Mouse (Mus musculus): ENCODE measurements around the gene Cntnap5a. TPM values are rescaled to one million over a fixed set of nuclear protein-coding genes. Genes with fewer than 3 reads are reported as not detected.
"Not testable (repeated sequence)": the region's sequence is repeated elsewhere in the genome, so short reads cannot be mapped to it uniquely, and the experiment has no call there.

Gene Cntnap5a
- polyA plus RNA-seq, 1 experiment from 2014 or later: not detected

DNA sequence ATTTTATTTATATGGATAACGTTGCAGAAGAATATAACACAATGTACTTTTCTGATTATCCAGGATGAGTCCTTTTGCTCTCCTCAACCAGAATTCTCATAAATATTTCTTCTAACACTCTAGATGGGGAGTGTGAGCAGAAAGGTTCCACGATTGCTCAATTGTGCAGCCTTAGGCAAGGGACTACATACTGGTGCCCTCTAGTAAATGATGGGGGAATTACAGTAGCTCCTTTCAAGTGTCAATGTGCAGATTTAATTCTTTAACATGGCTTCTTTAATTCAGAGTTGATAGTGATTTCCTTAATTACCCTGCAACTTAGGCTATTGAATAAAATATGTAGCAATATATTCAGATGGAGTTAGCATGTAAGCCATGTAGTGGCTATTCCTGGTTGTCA is 442.5 kb downstream of the Cntnap5a start:
- H3K4me3 ChIP-seq (ENCODE audit: low read depth, low read length): no peak overlapping the region
- 48% methylated on average over 2 of the region's 2 CpGs for WGBS (ENCODE audit: insufficient replicate concordance)
- H3K27ac ChIP-seq (ENCODE audit: low read length): no peak overlapping the region
- H3K9ac ChIP-seq (ENCODE audit: low read depth, low read length): no peak overlapping the region
- no peaks in the 10 kb centered on the region for H3K36me3 ChIP-seq (ENCODE audit: control insufficient read depth, insufficient read depth)
- ATAC-seq (ENCODE audit: low read depth): no peak
- no peak overlapping the region for H3K4me2 ChIP-seq (ENCODE audit: low read depth, low read length)
- no peaks in the 10 kb centered on the region for H3K4me1 ChIP-seq (ENCODE audit: control insufficient read depth, low read depth, low read length)
- no peaks in the 10 kb centered on the region for H3K27me3 ChIP-seq (ENCODE audit: control insufficient read depth, insufficient read depth, low read depth, low read length)
- no peaks in the 10 kb centered on the region for H3K9me3 ChIP-seq (replicated peaks; ENCODE audit: control insufficient read depth, low read length)

DNA sequence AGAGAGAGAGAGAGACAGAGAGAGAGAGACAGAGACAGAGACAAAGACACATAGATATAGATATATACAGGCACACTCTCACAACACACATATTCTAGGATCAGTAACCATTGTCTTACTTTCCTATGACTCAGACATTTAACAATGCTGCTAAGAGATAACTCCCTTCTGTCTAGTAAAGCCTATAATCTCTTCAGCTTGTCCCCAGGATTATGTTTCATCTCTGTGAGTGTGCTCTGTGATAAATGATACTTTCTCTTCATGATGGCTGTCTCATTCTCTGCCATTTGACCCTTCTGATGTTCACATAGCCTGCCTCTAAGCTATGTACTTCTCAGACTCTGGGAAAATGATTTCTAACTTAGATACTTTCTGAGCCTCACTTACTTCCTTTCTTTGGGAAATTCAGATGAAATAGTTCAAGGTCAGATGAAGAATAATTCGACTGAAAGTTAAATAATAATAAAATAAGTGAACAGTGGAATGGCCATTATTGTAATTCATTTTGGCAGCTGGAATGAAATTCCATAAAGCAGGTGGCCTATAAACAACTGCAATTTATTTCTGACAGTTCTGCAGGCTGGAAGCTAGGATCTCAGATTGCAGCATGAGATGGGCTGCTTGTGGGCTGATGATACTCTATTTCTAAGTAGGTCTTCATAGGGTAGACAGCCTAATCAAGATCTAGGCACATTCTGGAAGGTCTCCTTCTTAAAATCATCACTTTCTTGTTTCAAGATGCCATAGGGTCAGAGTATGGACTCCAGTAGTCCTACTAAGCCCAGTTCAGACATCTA is 444.1 kb downstream of the Cntnap5a start:
- ATAC-seq (ENCODE audit: low read depth): no peak
- Histone ChIP-seq H3K4me1 (ENCODE audit: control insufficient read depth, low read depth, low read length) (no peaks in the 10 kb centered on the region), H3K27ac (ENCODE audit: low read length) (no peak overlapping the region), H3K36me3 (ENCODE audit: control insufficient read depth, insufficient read depth) (no peaks in the 10 kb centered on the region), H3K27me3 (ENCODE audit: control insufficient read depth, insufficient read depth, low read depth, low read length) (no peaks in the 10 kb centered on the region), H3K4me2 (ENCODE audit: low read depth, low read length) (no peak overlapping the region), H3K9me3 (replicated peaks; ENCODE audit: control insufficient read depth, low read length) (no peaks in the 10 kb centered on the region), H3K4me3 (ENCODE audit: low read depth, low read length) (no peak overlapping the region), H3K9ac (ENCODE audit: low read depth, low read length) (no peak overlapping the region)
- WGBS (ENCODE audit: insufficient replicate concordance): 32% methylated on average over 1 of the region's 1 CpGs

DNA sequence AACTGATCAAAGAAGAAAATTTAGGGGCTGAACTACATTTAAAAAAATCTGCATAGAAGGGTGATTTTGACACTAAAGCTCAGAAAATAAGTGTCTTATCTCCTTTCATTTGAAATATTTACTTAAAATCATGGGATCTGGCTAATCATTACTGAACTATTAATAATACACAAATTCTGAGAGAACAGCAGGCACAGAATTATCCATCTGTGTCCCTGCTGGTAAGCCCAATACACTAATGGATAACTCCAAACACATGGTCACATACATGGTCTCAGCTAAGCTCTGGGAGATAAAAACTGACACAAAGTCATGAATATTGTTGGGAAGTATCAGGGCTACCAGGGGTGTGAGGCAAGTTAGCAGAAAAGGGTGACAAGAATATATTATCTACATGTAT is 447.9 kb downstream of the Cntnap5a start:
- H3K4me2 ChIP-seq (ENCODE audit: low read depth, low read length): no peak overlapping the region
- no peak overlapping the region for H3K4me3 ChIP-seq (ENCODE audit: low read depth, low read length)
- no peaks in the 10 kb centered on the region for H3K27me3 ChIP-seq (ENCODE audit: control insufficient read depth, insufficient read depth, low read depth, low read length)
- H3K36me3 ChIP-seq (ENCODE audit: control insufficient read depth, insufficient read depth): no peaks in the 10 kb centered on the region
- H3K9ac ChIP-seq (ENCODE audit: low read depth, low read length): no peak overlapping the region
- no peaks in the 10 kb centered on the region for H3K9me3 ChIP-seq (replicated peaks; ENCODE audit: control insufficient read depth, low read length)
- no peak for ATAC-seq (ENCODE audit: low read depth)
- H3K27ac ChIP-seq (ENCODE audit: low read length): no peak overlapping the region
- H3K4me1 ChIP-seq (ENCODE audit: control insufficient read depth, low read depth, low read length): no peaks in the 10 kb centered on the region

DNA sequence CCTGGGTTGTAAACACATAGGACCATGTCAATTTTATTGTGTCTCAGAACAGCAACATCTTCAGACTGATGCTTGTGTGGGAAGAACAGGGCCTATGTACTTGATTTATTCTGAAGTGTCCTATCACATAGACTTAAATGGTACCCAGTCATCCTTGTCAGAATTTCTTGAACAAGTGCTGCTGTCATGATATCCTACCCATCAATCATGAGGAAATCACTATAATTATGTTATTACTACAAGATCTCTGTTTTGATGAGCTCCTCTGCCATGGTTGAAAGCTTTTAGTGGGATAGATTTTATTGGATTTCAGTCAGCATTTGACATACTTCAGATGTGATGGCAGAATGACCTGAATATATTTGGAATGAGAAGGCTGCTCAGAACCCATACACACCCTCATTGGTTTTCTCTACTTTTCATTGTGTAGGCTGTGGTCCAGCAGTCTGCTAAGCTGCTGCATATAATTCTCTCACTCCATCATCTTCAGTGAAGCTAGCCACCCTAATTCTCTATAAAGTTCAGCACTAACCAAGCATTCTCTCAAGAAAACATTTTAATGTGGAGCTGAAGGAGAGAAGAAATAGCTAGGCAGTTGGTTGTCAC is 465.3 kb downstream of the Cntnap5a start:
- ATAC-seq (ENCODE audit: low read depth): no peak
- H3K4me2 ChIP-seq (ENCODE audit: low read depth, low read length): no peak overlapping the region
- H3K4me3 ChIP-seq (ENCODE audit: low read depth, low read length): no peak overlapping the region
- H3K27me3 ChIP-seq (ENCODE audit: control insufficient read depth, insufficient read depth, low read depth, low read length): no peaks in the 10 kb centered on the region
- H3K9me3 ChIP-seq (replicated peaks; ENCODE audit: control insufficient read depth, low read length): no peaks in the 10 kb centered on the region
- no peaks in the 10 kb centered on the region for H3K4me1 ChIP-seq (ENCODE audit: control insufficient read depth, low read depth, low read length)
- no peak overlapping the region for H3K9ac ChIP-seq (ENCODE audit: low read depth, low read length)
- no peak overlapping the region for H3K27ac ChIP-seq (ENCODE audit: low read length)
- H3K36me3 ChIP-seq (ENCODE audit: control insufficient read depth, insufficient read depth): no peaks in the 10 kb centered on the region

DNA sequence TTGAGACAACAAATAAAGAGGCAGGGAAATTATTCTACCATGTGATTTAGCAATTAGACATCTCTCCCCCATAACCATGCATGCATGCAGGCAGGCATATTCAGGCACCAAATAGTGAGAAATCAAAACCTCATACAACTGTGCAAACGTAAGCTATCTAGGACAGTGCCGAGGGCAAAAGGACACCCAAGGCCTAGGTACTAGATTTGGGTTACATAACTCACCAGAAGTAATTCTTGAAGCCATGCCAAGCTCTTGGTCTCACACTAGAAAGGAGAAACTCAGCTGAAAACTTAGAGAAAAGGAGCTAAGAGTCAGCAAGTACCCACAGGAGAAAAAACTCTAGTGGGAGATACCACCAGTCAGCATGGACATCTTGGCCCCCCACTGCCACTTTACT is 499.9 kb downstream of the Cntnap5a start:
- no peaks in the 10 kb centered on the region for H3K9me3 ChIP-seq (replicated peaks; ENCODE audit: control insufficient read depth, low read length)
- no peak overlapping the region for H3K27ac ChIP-seq (ENCODE audit: low read length)
- no peaks in the 10 kb centered on the region for H3K4me1 ChIP-seq (ENCODE audit: control insufficient read depth, low read depth, low read length)
- no peak overlapping the region for H3K4me2 ChIP-seq (ENCODE audit: low read depth, low read length)
- no peaks in the 10 kb centered on the region for H3K36me3 ChIP-seq (ENCODE audit: control insufficient read depth, insufficient read depth)
- no peak for ATAC-seq (ENCODE audit: low read depth)
- WGBS (ENCODE audit: insufficient replicate concordance): 64% methylated on average over 2 of the region's 2 CpGs
- H3K9ac ChIP-seq (ENCODE audit: low read depth, low read length): no peak overlapping the region
- no peak overlapping the region for H3K4me3 ChIP-seq (ENCODE audit: low read depth, low read length)
- H3K27me3 ChIP-seq (ENCODE audit: control insufficient read depth, insufficient read depth, low read depth, low read length): no peaks in the 10 kb centered on the region

DNA sequence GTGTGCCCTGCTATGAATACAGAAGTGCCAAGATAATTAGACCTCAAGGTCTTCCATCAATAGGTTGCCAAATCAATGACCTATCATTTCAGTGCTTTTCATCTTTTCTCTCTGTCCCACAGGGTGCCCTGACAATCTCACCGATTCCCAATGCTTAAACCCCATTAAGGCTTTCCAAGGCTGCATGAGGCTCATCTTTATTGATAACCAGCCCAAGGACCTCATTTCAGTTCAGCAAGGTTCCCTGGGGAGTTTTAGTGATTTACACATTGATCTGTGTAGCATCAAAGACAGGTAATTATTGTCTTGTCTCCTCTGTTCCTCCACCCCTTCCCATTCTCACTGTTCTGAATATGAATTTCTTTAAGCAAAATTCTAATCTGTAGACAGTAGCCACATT is 503.6 kb downstream of the Cntnap5a start:
- H3K4me2 ChIP-seq (ENCODE audit: low read depth, low read length); H3K9me3 ChIP-seq (replicated peaks; ENCODE audit: control insufficient read depth, low read length); H3K4me3 ChIP-seq (ENCODE audit: low read depth, low read length); H3K27me3 ChIP-seq (ENCODE audit: control insufficient read depth, insufficient read depth, low read depth, low read length); H3K36me3 ChIP-seq (ENCODE audit: control insufficient read depth, insufficient read depth); H3K4me1 ChIP-seq (ENCODE audit: control insufficient read depth, low read depth, low read length); H3K9ac ChIP-seq (ENCODE audit: low read depth, low read length); H3K27ac ChIP-seq (ENCODE audit: low read length); ATAC-seq (ENCODE audit: low read depth): not testable (repeated sequence)
- 67% methylated on average over 1 of the region's 1 CpGs for whole genome bisulfite sequencing (ENCODE audit: insufficient replicate concordance)

DNA sequence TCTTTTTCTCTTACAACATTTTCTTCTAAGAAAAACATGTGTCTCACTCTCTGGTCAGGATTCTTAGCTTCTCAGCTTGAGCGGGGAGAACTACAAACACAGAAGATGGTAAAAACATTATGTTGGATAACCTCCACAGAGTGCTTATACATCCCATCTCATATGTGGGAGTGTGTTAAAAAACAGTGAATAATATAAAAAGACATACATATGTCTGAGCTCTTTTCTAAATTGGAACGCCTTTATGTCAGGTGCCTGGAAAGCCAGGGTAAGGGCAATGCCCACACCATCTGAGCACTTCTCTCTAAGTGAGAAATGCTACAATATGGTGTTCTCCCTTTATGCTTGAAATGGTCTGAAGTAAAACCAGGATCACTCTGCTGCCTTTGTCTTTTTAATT is 507.7 kb downstream of the Cntnap5a start:
- WGBS (ENCODE audit: insufficient replicate concordance): 62% methylated on average over 2 of the region's 2 CpGs
- Histone ChIP-seq H3K27me3 (ENCODE audit: control insufficient read depth, insufficient read depth, low read depth, low read length) (no peaks in the 10 kb centered on the region), H3K9ac (ENCODE audit: low read depth, low read length) (no peak overlapping the region), H3K4me3 (ENCODE audit: low read depth, low read length) (no peak overlapping the region), H3K9me3 (replicated peaks; ENCODE audit: control insufficient read depth, low read length) (no peaks in the 10 kb centered on the region), H3K4me2 (ENCODE audit: low read depth, low read length) (no peak overlapping the region), H3K4me1 (ENCODE audit: control insufficient read depth, low read depth, low read length) (no peaks in the 10 kb centered on the region), H3K36me3 (ENCODE audit: control insufficient read depth, insufficient read depth) (no peaks in the 10 kb centered on the region), H3K27ac (ENCODE audit: low read length) (no peak overlapping the region)
- no peak for ATAC-seq (ENCODE audit: low read depth)

DNA sequence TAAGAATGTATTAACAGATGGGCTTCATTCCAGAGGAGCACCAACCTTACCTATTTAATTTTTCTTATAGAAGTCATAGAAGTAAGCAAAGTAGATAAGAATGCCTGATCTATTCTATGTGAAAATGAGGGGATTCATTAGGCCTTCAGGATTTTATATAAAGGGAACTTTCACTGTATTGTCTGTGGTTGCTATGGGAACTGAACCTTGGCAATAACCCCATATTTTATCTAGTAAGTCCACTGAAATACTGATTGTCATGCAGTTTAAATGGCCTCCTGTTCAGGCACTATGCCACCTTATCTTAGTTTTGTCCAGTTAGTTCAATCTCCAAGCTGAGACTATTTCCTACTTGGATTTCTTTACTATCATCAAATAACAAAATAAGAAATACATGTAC is 532.3 kb downstream of the Cntnap5a start:
- no peaks in the 10 kb centered on the region for H3K27me3 ChIP-seq (ENCODE audit: control insufficient read depth, insufficient read depth, low read depth, low read length)
- ATAC-seq (ENCODE audit: low read depth): no peak
- no peak overlapping the region for H3K4me2 ChIP-seq (ENCODE audit: low read depth, low read length)
- no peaks in the 10 kb centered on the region for H3K4me1 ChIP-seq (ENCODE audit: control insufficient read depth, low read depth, low read length)
- H3K27ac ChIP-seq (ENCODE audit: low read length): no peak overlapping the region
- H3K36me3 ChIP-seq (ENCODE audit: control insufficient read depth, insufficient read depth): no peaks in the 10 kb centered on the region
- no peak overlapping the region for H3K4me3 ChIP-seq (ENCODE audit: low read depth, low read length)
- H3K9ac ChIP-seq (ENCODE audit: low read depth, low read length): no peak overlapping the region
- H3K9me3 ChIP-seq (replicated peaks; ENCODE audit: control insufficient read depth, low read length): no peaks in the 10 kb centered on the region

DNA sequence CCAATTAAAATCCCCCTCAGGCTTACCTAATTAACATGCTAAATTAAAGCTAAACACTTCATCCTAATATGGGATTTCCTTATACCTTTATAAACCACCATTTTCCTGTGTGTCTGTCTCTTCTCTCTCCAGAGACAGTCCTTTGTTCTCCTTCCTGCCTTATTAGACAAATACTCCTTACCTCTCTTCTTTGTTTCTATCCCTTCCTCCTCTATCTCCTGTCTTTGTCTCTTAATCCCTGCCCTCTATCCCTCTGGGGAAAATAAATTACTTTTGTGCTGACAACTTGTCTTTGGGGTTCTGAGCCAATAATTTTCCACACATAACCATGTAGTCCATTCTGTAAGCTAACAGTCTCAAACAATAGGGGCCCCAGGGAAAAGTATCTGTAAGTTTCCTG is 556.0 kb downstream of the Cntnap5a start:
- no peaks in the 10 kb centered on the region for H3K36me3 ChIP-seq (ENCODE audit: control insufficient read depth, insufficient read depth)
- H3K9ac ChIP-seq (ENCODE audit: low read depth, low read length): no peak overlapping the region
- no peaks in the 10 kb centered on the region for H3K9me3 ChIP-seq (replicated peaks; ENCODE audit: control insufficient read depth, low read length)
- H3K4me2 ChIP-seq (ENCODE audit: low read depth, low read length): no peak overlapping the region
- ATAC-seq (ENCODE audit: low read depth): no peak
- H3K4me3 ChIP-seq (ENCODE audit: low read depth, low read length): no peak overlapping the region
- H3K27ac ChIP-seq (ENCODE audit: low read length): no peak overlapping the region
- H3K4me1 ChIP-seq (ENCODE audit: control insufficient read depth, low read depth, low read length): no peaks in the 10 kb centered on the region
- no peaks in the 10 kb centered on the region for H3K27me3 ChIP-seq (ENCODE audit: control insufficient read depth, insufficient read depth, low read depth, low read length)
